Mouse (Mus musculus): ENCODE results near the gene Efr3b.

Efr3b gene

DNA sequence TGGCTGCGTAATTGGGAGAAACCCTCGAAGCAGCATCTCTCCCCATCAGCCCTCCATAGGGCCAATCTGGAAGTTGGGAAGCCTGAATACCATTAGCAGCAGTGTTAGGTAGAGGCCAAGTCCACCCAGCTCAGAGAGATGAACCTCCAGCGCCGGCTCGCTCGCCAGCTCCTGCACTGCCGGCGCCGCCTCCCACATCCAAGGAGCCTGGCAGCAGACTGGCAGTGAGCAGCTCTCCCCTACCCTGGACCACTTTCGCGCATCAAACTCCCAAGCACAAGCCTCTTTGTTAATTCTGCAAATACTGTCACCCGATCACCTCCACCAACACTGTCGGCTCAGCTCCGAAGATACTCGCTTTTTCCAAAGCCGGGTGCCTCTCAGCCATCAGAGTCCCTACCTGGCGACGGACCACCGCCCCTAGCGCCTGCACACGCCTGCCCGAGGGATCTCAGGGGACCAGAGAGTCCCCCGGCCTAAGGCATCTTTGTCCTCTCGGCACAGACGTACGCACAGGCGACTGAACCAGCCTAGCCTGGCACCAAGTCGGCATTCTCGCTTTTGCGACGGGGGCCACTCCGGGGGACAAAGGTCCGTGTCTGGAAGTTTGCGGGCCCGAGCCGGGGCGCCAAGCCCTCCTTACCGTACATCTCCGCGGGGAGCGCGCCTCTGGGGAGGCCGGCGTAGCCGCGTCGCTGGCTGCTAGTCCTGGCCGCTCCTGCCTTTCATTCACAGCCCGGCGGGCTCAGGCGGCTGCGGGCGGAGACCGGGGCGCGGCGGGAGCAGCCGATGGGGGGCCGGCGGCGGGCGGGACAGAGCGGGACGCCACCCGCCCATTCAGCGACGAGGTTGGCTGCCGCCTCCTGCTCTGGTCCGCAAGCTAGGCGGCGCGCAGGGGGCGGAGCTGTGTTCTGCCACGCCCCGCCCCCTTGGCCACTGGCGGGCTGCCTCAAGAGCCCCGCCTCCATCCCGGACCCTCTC is at the start of gene Efr3b:
Efr3b (minus strand) TSS at position 855 of the 981 bp plus-strand sequence.
- DNase-seq = peak; percentile 82 to 87

GRCm38 (mm10) chr12:4083441-4083840 is 44.7 kb upstream of the Efr3b start:
- peak in 1 of 2 experiments; percentile 18 for DNase-seq

GRCm38 (mm10) chr12:4082132-4083001 is 43.7 kb upstream of the Efr3b start, which contains the start of gene Dnajc27:
Dnajc27 (plus strand) TSS chr12:4082583.
- peak; percentile 96 to 99 for DNase-seq

GRCm38 (mm10) chr12:4080311-4080710 is 41.6 kb upstream of the Efr3b start:
- peak; percentile 82 to 92 for DNase-seq

DNA sequence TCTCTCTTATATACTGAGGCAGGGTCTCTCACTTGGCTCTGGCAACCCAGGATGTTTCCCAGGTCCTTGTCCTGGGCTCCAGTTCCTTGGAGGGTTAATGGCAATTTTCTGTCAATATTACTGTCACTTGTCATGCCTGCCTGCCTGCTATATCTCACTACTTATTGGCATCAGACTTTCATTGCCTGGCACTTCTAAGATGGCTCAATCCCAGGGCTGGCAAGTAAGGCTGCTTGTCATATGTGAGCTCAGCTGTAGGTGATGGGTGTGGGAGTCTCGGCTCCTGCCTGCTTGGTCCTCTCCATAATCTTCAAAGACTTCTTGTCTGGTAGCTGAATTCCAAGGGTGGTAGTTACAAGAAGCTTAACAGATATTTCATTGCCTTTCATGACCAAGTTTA is 39.4 kb upstream of the Efr3b start:
- no peak for DNase-seq

GRCm38 (mm10) chr12:4076383-4076782 is 37.7 kb upstream of the Efr3b start:
- DNase-seq = no peak

DNA sequence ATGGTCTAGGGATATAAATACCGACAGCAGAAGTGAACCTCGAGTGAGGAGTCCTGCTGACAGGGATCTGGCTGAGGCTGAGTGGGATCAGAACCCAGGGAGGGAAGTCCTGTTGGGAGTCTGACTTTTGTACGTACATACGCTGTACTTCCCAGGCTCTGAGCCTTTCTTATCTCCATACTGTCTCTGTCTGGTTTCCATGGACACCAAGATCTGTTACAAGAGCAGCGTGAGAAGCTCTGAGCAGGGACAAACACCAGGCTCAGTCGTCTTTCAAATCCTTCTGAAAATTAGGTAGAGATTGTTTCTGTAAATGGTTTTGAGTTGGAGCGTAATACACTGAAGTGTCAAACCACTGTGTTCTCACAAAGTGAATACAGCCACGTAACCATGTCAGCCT is 36.7 kb upstream of the Efr3b start:
- no peak for DNase-seq

DNA sequence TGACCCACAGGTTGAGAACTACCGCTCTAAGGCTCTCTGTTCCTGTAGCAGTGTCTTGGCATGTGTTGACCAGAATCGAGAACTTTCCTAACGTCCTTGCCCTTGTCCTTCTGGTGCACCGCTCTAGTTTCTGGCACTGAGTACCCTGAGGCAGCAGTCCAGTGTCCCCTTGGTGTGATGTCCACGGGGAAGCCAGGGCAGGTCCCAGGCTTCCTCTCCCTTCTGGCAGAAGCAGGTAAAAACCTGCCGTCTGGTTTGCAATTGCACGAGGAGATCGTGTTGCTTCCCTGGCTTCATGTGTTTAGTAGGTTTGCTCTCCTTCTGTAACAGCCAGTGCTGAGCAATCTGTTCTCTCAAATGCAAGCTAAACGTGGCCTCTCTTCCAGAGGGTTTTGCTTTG is 33.0 kb upstream of the Efr3b start:
- DNase-seq = no peak

- DNase-seq = no peak
These were observed 29.8 kb upstream of the Efr3b start for GRCm38 (mm10) chr12:4068551-4068950.

GRCm38 (mm10) chr12:4066681-4067459 is 28.2 kb upstream of the Efr3b start:
- DNase-seq = no peak

DNA sequence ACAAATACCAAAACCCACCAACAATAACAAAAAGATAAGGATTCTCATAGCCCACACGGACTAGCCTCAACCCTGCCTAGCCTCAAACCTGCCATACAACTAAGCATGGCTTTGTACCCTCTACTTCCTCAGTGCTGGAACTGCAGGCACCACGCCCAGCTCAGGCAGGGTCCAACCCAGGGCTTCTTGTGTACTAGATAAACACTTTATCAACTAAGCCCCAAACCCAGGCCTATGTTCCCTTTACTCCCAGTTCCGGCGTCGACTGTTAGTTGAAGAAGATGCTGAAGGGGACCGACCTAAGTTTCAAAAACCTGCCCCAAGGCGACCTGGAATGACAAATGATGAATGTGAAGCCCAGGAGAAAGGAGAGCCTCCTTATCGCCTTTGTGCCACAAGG is 27.2 kb upstream of the Efr3b start:
- DNase-seq = no peak

- DNase-seq = no peak
These were observed 26.8 kb upstream of the Efr3b start for GRCm38 (mm10) chr12:4065498-4065897.

- DNase-seq = no peak
These were observed 21.0 kb upstream of the Efr3b start for GRCm38 (mm10) chr12:4059683-4060082.

DNA sequence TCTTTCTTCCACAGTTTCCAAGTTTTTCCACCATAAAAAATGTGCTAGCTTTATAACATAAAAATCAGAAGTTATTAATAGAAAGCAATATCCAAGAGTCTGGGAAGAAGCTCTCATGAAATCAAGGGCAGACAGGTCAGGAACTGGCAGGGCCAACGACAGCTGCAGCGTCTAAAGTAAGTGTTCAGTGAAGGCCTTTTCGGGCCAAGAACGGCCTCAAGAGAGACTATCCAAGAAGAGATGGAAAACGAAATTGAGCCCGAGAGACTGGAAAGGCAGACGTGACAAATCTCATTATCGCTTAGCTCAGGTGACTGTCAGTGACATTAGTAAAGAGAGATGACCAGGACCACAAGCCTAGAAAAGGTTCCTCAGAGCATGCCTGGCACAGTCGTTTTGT is 19.6 kb upstream of the Efr3b start:
- no peak for DNase-seq

- DNase-seq = no peak
These were observed 16.1 kb upstream of the Efr3b start for GRCm38 (mm10) chr12:4054845-4055244.

GRCm38 (mm10) chr12:4053643-4054042 is 14.9 kb upstream of the Efr3b start:
- DNase-seq = no peak

DNA sequence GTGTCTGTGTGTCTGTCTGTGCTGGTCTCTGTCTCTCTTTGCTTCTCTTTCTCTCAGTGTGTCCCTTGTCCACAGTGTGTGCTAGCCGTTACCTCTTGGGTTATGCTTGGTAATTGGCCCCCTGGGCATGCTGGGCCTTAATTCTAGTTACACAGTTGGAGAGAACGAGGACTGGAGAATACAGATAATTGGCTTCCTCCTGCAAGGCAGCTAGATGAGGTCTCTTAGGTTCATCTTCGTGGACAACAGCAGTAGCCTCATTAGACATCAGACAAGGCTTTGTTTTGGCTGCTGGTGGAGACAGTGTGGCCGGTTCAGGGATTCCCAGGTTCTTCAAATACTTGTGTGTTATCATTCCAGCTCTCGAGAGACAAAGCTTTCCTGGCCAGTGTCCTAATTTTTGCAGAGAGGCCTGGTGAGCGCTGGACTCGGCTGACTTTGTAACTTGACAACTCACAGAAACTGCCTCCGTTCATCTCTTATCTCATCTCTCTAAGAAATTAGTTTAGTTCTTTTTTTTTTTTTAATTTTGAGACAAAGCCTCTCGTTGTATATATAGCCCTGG is 12.2 kb upstream of the Efr3b start:
- no peak for DNase-seq

GRCm38 (mm10) chr12:4048031-4048430 is 9.3 kb upstream of the Efr3b start:
- no peak for DNase-seq

GRCm38 (mm10) chr12:4045992-4046391 is 7.3 kb upstream of the Efr3b start:
- DNase-seq = no peak

DNA sequence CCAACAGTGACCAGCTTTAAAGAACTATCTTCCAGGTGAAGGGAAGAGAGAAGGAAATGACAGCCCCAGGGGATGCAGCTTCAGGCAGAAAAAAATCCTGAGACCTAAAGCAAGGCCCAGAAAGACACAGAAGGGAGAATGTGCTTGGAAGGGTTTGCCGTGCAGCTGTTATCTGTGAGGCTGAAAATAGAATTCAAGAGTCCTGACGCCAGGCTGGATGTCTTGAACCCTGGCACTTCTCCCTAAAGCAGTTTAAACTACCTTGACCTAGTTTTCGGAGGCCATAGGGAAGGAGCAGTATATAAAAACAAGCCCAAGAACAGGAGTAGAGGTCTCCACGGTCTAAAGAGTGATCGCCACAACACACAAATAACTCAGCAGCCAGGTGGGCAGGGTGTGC is 3.7 kb upstream of the Efr3b start:
- no peak for DNase-seq

GRCm38 (mm10) chr12:4039046-4039445 is 331 bp upstream of the Efr3b start:
- no peak for DNase-seq

GRCm38 (mm10) chr12:4037511-4037910 is 1.2 kb downstream of the Efr3b start:
- DNase-seq = no peak
